Mouse (Mus musculus): ENCODE measurements around the gene Sipa1l3. TPM values are rescaled to one million over a fixed set of nuclear protein-coding genes. Genes with fewer than 3 reads are reported as not detected.

Gene Sipa1l3
- polyA plus RNA-seq, 1 experiment: 29.4 TPM

DNA sequence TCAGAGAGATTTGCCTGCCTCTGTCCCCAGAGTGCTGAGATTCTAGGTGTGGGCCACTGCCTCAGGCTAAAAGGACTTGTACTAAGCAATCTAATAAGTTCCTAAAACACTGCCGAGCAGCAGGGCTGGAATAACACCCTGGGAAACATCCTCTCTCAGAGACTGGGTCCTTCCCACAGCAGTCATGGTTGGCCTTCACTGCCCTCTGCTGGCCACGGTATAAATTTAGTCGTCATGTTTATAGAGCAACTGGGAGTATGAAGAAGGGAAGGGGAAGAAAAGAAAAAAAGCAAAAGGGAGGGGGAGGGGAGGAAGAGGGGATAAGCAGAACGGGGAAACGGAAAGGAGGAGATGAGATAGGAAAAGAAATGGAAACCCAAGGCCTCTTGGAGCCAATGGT, 5.3 kb upstream of the Sipa1l3 start:
- H3K36me3 ChIP-seq (ENCODE audit: control insufficient read depth, insufficient read depth, low read length, poor library complexity, severe bottlenecking): no peaks in the 10 kb centered on the region
- no peaks in the 10 kb centered on the region for H3K27me3 ChIP-seq (ENCODE audit: control insufficient read depth, insufficient read depth, low read length, poor library complexity, severe bottlenecking)
- H3K4me3 ChIP-seq (ENCODE audit: low read depth, low read length): no peak overlapping the region
- H3K27ac ChIP-seq (ENCODE audit: insufficient read depth, low read length): no peak overlapping the region
- peak; percentile 87 for TF ChIP-seq CTCF (IDR thresholded peaks at IDR 0.05; ENCODE audit: low read depth, low read length)
- TF ChIP-seq EP300 (IDR thresholded peaks at IDR 0.05; ENCODE audit: insufficient read depth, low read depth, low read length): no peak
- no peak for TF ChIP-seq POLR2A (IDR thresholded peaks at IDR 0.05; ENCODE audit: insufficient read depth, low read length)
- no peaks in the 10 kb centered on the region for H3K4me1 ChIP-seq (ENCODE audit: control insufficient read depth, insufficient read depth, low read length)
- H3K9me3 ChIP-seq (replicated peaks; ENCODE audit: control insufficient read depth, insufficient read depth, low read length, poor library complexity, severe bottlenecking): no peaks in the 10 kb centered on the region
- H3K9ac ChIP-seq (ENCODE audit: low read depth, poor library complexity, severe bottlenecking): no peak overlapping the region

DNA sequence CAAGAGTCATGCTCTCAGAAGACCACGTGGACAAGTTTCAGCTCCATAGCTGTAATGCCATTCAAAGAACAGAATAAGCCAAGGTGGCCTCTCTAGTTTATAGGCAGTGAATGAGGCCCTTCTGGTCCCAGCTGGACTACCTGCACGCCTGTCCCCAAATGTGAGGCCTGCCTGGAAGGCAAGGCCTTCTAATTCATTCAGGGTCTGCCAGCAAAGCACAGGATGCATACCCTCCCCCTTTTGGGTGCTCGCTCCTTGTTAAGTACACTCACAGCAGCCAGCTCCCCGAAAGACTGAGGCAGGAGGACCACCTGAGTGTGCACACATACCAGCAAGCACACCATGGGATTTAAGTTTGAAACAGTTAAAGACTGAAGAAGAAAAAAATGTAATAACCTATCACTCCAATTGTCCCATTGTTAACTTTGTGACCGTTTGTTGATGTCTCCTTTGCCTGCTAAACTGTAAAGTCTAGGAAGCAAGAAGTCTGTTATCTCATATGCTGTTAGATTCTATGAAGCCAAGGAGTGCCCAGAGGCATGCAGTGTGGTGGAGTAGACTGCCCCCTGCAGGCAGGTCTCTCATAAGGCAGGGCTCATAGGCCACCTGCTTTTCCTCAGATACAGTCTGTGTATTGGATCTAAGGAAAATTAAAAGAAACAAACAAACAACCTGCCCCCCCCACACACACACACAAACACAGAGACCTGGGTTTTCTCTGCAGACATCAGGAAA, 3.6 kb upstream of the Sipa1l3 start:
- no peaks in the 10 kb centered on the region for H3K4me1 ChIP-seq (ENCODE audit: control insufficient read depth, insufficient read depth, low read length)
- H3K9me3 ChIP-seq (replicated peaks; ENCODE audit: control insufficient read depth, insufficient read depth, low read length, poor library complexity, severe bottlenecking): no peaks in the 10 kb centered on the region
- no peak overlapping the region for H3K4me3 ChIP-seq (ENCODE audit: low read depth, low read length)
- TF ChIP-seq CTCF (IDR thresholded peaks at IDR 0.05; ENCODE audit: low read depth, low read length) (peak; percentile 98), EP300 (IDR thresholded peaks at IDR 0.05; ENCODE audit: insufficient read depth, low read depth, low read length) (no peak)
- no peaks in the 10 kb centered on the region for H3K36me3 ChIP-seq (ENCODE audit: control insufficient read depth, insufficient read depth, low read length, poor library complexity, severe bottlenecking)
- no peak overlapping the region for H3K9ac ChIP-seq (ENCODE audit: low read depth, poor library complexity, severe bottlenecking)
- H3K27ac ChIP-seq (ENCODE audit: insufficient read depth, low read length): no peak overlapping the region
- H3K27me3 ChIP-seq (ENCODE audit: control insufficient read depth, insufficient read depth, low read length, poor library complexity, severe bottlenecking): no peaks in the 10 kb centered on the region

- TF ChIP-seq CTCF (IDR thresholded peaks at IDR 0.05; ENCODE audit: low read depth, low read length) (peak; percentile 56), POLR2A (IDR thresholded peaks at IDR 0.05; ENCODE audit: insufficient read depth, low read length) (no peak)
- no peak overlapping the region for H3K27ac ChIP-seq (ENCODE audit: insufficient read depth, low read length)
- no peak overlapping the region for H3K4me3 ChIP-seq (ENCODE audit: low read depth, low read length)
- H3K4me1 ChIP-seq (ENCODE audit: control insufficient read depth, insufficient read depth, low read length): no peaks in the 10 kb centered on the region
- no peaks in the 10 kb centered on the region for H3K9me3 ChIP-seq (replicated peaks; ENCODE audit: control insufficient read depth, insufficient read depth, low read length, poor library complexity, severe bottlenecking)
- H3K27me3 ChIP-seq (ENCODE audit: control insufficient read depth, insufficient read depth, low read length, poor library complexity, severe bottlenecking): no peaks in the 10 kb centered on the region
- H3K9ac ChIP-seq (ENCODE audit: low read depth, poor library complexity, severe bottlenecking): no peak overlapping the region
- H3K36me3 ChIP-seq (ENCODE audit: control insufficient read depth, insufficient read depth, low read length, poor library complexity, severe bottlenecking): no peaks in the 10 kb centered on the region
Measured at GRCm38 (mm10) chr7:29521365-29521764, 2.9 kb upstream of the Sipa1l3 start.

- Histone ChIP-seq H3K27ac (ENCODE audit: insufficient read depth, low read length) (no peak overlapping the region), H3K9ac (ENCODE audit: low read depth, poor library complexity, severe bottlenecking) (no peak overlapping the region), H3K36me3 (ENCODE audit: control insufficient read depth, insufficient read depth, low read length, poor library complexity, severe bottlenecking) (no peaks in the 10 kb centered on the region), H3K9me3 (replicated peaks; ENCODE audit: control insufficient read depth, insufficient read depth, low read length, poor library complexity, severe bottlenecking) (no peaks in the 10 kb centered on the region), H3K4me1 (ENCODE audit: control insufficient read depth, insufficient read depth, low read length) (no peaks in the 10 kb centered on the region), H3K4me3 (ENCODE audit: low read depth, low read length) (no peak overlapping the region), H3K27me3 (ENCODE audit: control insufficient read depth, insufficient read depth, low read length, poor library complexity, severe bottlenecking) (no peaks in the 10 kb centered on the region)
- TF ChIP-seq CTCF (IDR thresholded peaks at IDR 0.05; ENCODE audit: low read depth, low read length): no peak
- no peak for TF ChIP-seq EP300 (IDR thresholded peaks at IDR 0.05; ENCODE audit: insufficient read depth, low read depth, low read length)
- no peak for TF ChIP-seq POLR2A (IDR thresholded peaks at IDR 0.05; ENCODE audit: insufficient read depth, low read length)
Measured at GRCm38 (mm10) chr7:29520794-29521193, 2.4 kb upstream of the Sipa1l3 start.

GRCm38 (mm10) chr7:29519211-29519550, 740 bp upstream of the Sipa1l3 start:
- Histone ChIP-seq H3K9ac (ENCODE audit: low read depth, poor library complexity, severe bottlenecking) (peak overlapping the region; percentile 76), H3K4me3 (ENCODE audit: low read depth, low read length) (peak overlapping the region; percentile 75), H3K27me3 (ENCODE audit: control insufficient read depth, insufficient read depth, low read length, poor library complexity, severe bottlenecking) (no peaks in the 10 kb centered on the region), H3K4me1 (ENCODE audit: control insufficient read depth, insufficient read depth, low read length) (no peaks in the 10 kb centered on the region), H3K9me3 (replicated peaks; ENCODE audit: control insufficient read depth, insufficient read depth, low read length, poor library complexity, severe bottlenecking) (no peaks in the 10 kb centered on the region), H3K27ac (ENCODE audit: insufficient read depth, low read length) (0 out of 2 replicates have a peak overlapping the region, but pooled peaks have one; percentile 49), H3K36me3 (ENCODE audit: control insufficient read depth, insufficient read depth, low read length, poor library complexity, severe bottlenecking) (no peaks in the 10 kb centered on the region)
- 0 out of 2 replicates have a peak, but pooled peaks have one; percentile 7 for TF ChIP-seq EP300 (IDR thresholded peaks at IDR 0.05; ENCODE audit: insufficient read depth, low read depth, low read length)
- no peak for TF ChIP-seq CTCF (IDR thresholded peaks at IDR 0.05; ENCODE audit: low read depth, low read length)
- no peak for TF ChIP-seq POLR2A (IDR thresholded peaks at IDR 0.05; ENCODE audit: insufficient read depth, low read length)

DNA sequence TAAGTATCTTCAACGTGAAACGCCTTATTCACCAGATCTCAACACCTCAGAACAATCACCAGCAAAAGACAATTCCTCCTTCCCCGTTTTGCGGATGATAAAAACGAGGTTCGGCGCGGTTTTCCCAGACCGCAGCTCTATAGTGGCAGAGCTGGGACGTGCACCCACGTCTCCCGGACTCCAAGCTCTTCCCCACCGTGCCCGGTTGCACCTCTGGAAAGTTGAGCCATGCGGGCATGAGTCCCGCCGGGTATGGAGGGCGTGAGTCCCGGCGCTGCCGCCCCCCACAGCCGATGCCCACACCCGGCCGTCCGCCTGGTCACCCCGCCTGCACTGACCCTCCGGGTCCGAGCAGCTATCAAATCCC, 404 bp downstream of the Sipa1l3 start:
- Histone ChIP-seq H3K27me3 (ENCODE audit: control insufficient read depth, insufficient read depth, low read length, poor library complexity, severe bottlenecking) (no peaks in the 10 kb centered on the region), H3K36me3 (ENCODE audit: control insufficient read depth, insufficient read depth, low read length, poor library complexity, severe bottlenecking) (no peaks in the 10 kb centered on the region), H3K9me3 (replicated peaks; ENCODE audit: control insufficient read depth, insufficient read depth, low read length, poor library complexity, severe bottlenecking) (no peaks in the 10 kb centered on the region), H3K4me3 (ENCODE audit: low read depth, low read length) (peak overlapping the region; percentile 92), H3K27ac (ENCODE audit: insufficient read depth, low read length) (no peak overlapping the region), H3K4me1 (ENCODE audit: control insufficient read depth, insufficient read depth, low read length) (peaks cover 3% of the 10 kb centered on the region), H3K9ac (ENCODE audit: low read depth, poor library complexity, severe bottlenecking) (peak overlapping the region; percentile 76)
- TF ChIP-seq EP300 (IDR thresholded peaks at IDR 0.05; ENCODE audit: insufficient read depth, low read depth, low read length): no peak
- no peak for TF ChIP-seq POLR2A (IDR thresholded peaks at IDR 0.05; ENCODE audit: insufficient read depth, low read length)
- no peak for TF ChIP-seq CTCF (IDR thresholded peaks at IDR 0.05; ENCODE audit: low read depth, low read length)
